In genomic region chr11:119205738-119206137, GRCm38 (mm10) we compare ENCODE assay signal across 20 mouse cellular contexts. TPM values are rescaled to one million over a fixed set of nuclear protein-coding genes. Genes with fewer than 3 reads are reported as not detected.
DNase-seq lines count a peak whose midpoint lies in the region; ATAC-seq and TF ChIP-seq lines count a peak whose summit lies in the region.
"Had no signal": no experiment of that assay in that cellular context is flagged by ENCODE, and none has a peak within 500 bp of the region (broad histone marks: within the 10 kb centered on the region; RNA-seq: fewer than 3 reads in every experiment).

No protein-coding gene starts in this region.

- ATAC-seq in liver, embryonic 14.5 days (ENCODE audit: insufficient read depth): no peak
- no peak for ATAC-seq in liver, embryonic 11.5 days (replicated peaks; ENCODE audit: low FRiP score)
- ATAC-seq in megakaryocyte-erythroid progenitor cell, adult 5-6 weeks (replicated peaks; ENCODE audit: low FRiP score, low TSS enrichment, poor library complexity, severe bottlenecking): no peak
- ATAC-seq: hindbrain, embryonic 16.5 days had no signal

- H3K27ac ChIP-seq in liver, embryonic 14.5 days: no peak overlapping the region
- H3K27ac ChIP-seq in liver, embryonic 11.5 days (ENCODE audit: low read depth, low read length): no peak overlapping the region
- H3K27ac ChIP-seq: embryonic facial prominence, embryonic 12.5 days; gastrocnemius, adult 2 months; heart, embryonic 10.5 days; kidney, postnatal 0 days; left cerebral cortex, adult 2 months; macrophage; midbrain, embryonic 10.5 days had no signal

- DNase-seq in cerebellum, adult 9-11 months: peak; percentile 52
- no peak for DNase-seq in cerebellum, postnatal 36 days
- no peak for DNase-seq in liver, embryonic 14.5 days (ENCODE audit: low read depth in 3 of 3, low spot score in 3 of 3)
- DNase-seq in liver, embryonic 11.5 days (ENCODE audit: low spot score): no peak
- DNase-seq in R1 (ENCODE audit: low read depth, low spot score): peak; percentile 58
- no peak for DNase-seq in gastrocnemius, postnatal 14 days
- DNase-seq: adrenal gland, postnatal 25 days; gastrocnemius, adult 2 months; kidney, adult 11 months; lung, adult 2 months had no signal

- WGBS in liver, embryonic 14.5 days (ENCODE audit: insufficient replicate concordance): 76% methylated on average over 10 of the region's 10 CpGs
- 79% methylated on average over 10 of the region's 10 CpGs for WGBS in liver, embryonic 11.5 days

- no peaks in the 10 kb centered on the region for H3K36me3 ChIP-seq in liver, embryonic 14.5 days (replicated peaks; ENCODE audit: control insufficient read depth, insufficient read depth, low read depth)
- H3K36me3 ChIP-seq in liver, embryonic 11.5 days (ENCODE audit: control insufficient read depth, insufficient read depth, low read length): peaks cover 9% of the 10 kb centered on the region; the same call in 1 of the 2 replicates
- peaks cover 22% of the 10 kb centered on the region for H3K36me3 ChIP-seq in E14TG2a.4 (ENCODE audit: insufficient read depth, low read length)

- H3K9me3 ChIP-seq in liver, embryonic 14.5 days (ENCODE audit: control insufficient read depth, low read length): no peaks in the 10 kb centered on the region
- H3K9me3 ChIP-seq in liver, embryonic 11.5 days (ENCODE audit: control insufficient read depth, low read length): no peaks in the 10 kb centered on the region
- peaks cover 3% of the 10 kb centered on the region; the same call in 1 of the 2 replicates for H3K9me3 ChIP-seq in E14TG2a.4 (ENCODE audit: low read length)
- H3K9me3 ChIP-seq: embryonic facial prominence, embryonic 12.5 days; heart, embryonic 10.5 days; midbrain, embryonic 10.5 days had no signal

- H3K9ac ChIP-seq in liver, embryonic 14.5 days (replicated peaks): no peak overlapping the region
- H3K9ac ChIP-seq in liver, embryonic 11.5 days (ENCODE audit: low read depth, low read length): no peak overlapping the region
- H3K9ac ChIP-seq: embryonic facial prominence, embryonic 12.5 days had no signal

- H3K4me1 ChIP-seq in liver, embryonic 14.5 days (replicated peaks; ENCODE audit: control insufficient read depth in 2 of 2, insufficient read depth in 2 of 2, low read length in 1 of 2): no peaks in the 10 kb centered on the region
- H3K4me1 ChIP-seq in liver, embryonic 11.5 days (replicated peaks; ENCODE audit: control insufficient read depth, insufficient read depth, low read length): no peaks in the 10 kb centered on the region; the same call in 1 of the 2 replicates
- peaks cover 33% of the 10 kb centered on the region for H3K4me1 ChIP-seq in E14TG2a.4 (replicated peaks; ENCODE audit: low read depth, low read length)

- H3K4me2 ChIP-seq in liver, embryonic 14.5 days (ENCODE audit: low read depth): no peak overlapping the region
- no peak overlapping the region for H3K4me2 ChIP-seq in liver, embryonic 11.5 days
- H3K4me2 ChIP-seq: embryonic facial prominence, embryonic 12.5 days had no signal

- TF ChIP-seq CTCF in liver, embryonic 14.5 days (IDR thresholded peaks at IDR 0.05; ENCODE audit: low read depth): peak; percentile 35; the same call in 1 of the 2 replicates
- peak; percentile 34 for TF ChIP-seq CTCF in E14TG2a.4 (conservative IDR thresholded peaks at IDR 0.05; ENCODE audit: low read length)

- no peak for TF ChIP-seq EP300 in liver, embryonic 14.5 days (IDR thresholded peaks at IDR 0.05; ENCODE audit: low read depth)

- intact Hi-C loops in gastrocnemius, postnatal 14 days (cut with DNase I; ENCODE audit: low total_unique reads): loop anchor here (5.0 kb wide), 1 partner anchor 42 kb away; no protein-coding TSS in a partner anchor

- H3K27me3 ChIP-seq in liver, embryonic 14.5 days (ENCODE audit: control insufficient read depth, insufficient read depth, low read length): no peaks in the 10 kb centered on the region
- no peaks in the 10 kb centered on the region for H3K27me3 ChIP-seq in liver, embryonic 11.5 days (replicated peaks; ENCODE audit: control insufficient read depth, insufficient read depth, low read length)
- H3K27me3 ChIP-seq in E14TG2a.4 (ENCODE audit: insufficient read depth, low read length): peaks cover 34% of the 10 kb centered on the region
- H3K27me3 ChIP-seq: embryonic facial prominence, embryonic 12.5 days had no signal

- no peak overlapping the region for H3K4me3 ChIP-seq in liver, embryonic 14.5 days (ENCODE audit: insufficient read depth in 1 of 2, low read depth in 2 of 2, low read length in 2 of 2)
- no peak overlapping the region for H3K4me3 ChIP-seq in liver, embryonic 11.5 days (ENCODE audit: low read depth, low read length)
- no peak overlapping the region for H3K4me3 ChIP-seq in E14TG2a.4 (replicated peaks; ENCODE audit: low read length)
- H3K4me3 ChIP-seq: embryonic facial prominence, embryonic 12.5 days; gastrocnemius, adult 2 months; heart, embryonic 10.5 days; left cerebral cortex, adult 2 months; midbrain, embryonic 10.5 days had no signal

RNA-seq across cellular contexts. Expression of gene Tbc1d16, which starts 22.6 kb away (rescaled TPM):
- 0.92 and 1.0 TPM in 2 replicates for polyA plus RNA-seq in liver, embryonic 14.5 days (2012; rRNA removed)
- 0.58 and 0.76 TPM in 2 replicates for polyA plus RNA-seq in liver, embryonic 14.5 days (2014; fragmentation: Nextera tagmentation; extraction: Ambion mirVana)
- 3.4 and 3.6 TPM in 2 replicates for polyA plus RNA-seq in liver, embryonic 11.5 days (2014; fragmentation: Nextera tagmentation; extraction: Ambion mirVana)
- total RNA-seq in megakaryocyte-erythroid progenitor cell, adult 5-6 weeks (2014; fragmentation: Nextera tagmentation): 0.35 and 1.2 TPM in 2 replicates
- total RNA-seq in megakaryocyte-erythroid progenitor cell, adult 5-6 weeks (2017): 0.61 and 2.0 TPM in 2 replicates
- 10 to 100 TPM; 14.3 to 18.5 TPM for total RNA-seq in gastrocnemius, postnatal 14 days (2021)

RNA-seq across cellular contexts. Expression of gene Ccdc40, which starts 22.6 kb away (rescaled TPM):
- 0.42 and 0.59 TPM in 2 replicates for polyA plus RNA-seq in liver, embryonic 14.5 days (2012; rRNA removed)
- polyA plus RNA-seq in liver, embryonic 14.5 days (2014; fragmentation: Nextera tagmentation; extraction: Ambion mirVana): 0.29 and 0.42 TPM in 2 replicates
- polyA plus RNA-seq in liver, embryonic 11.5 days (2014; fragmentation: Nextera tagmentation; extraction: Ambion mirVana): 4.1 and 5.4 TPM in 2 replicates
- 6.4 and 8.6 TPM in 2 replicates for total RNA-seq in megakaryocyte-erythroid progenitor cell, adult 5-6 weeks (2014; fragmentation: Nextera tagmentation)
- 4.3 and 13.1 TPM in 2 replicates for total RNA-seq in megakaryocyte-erythroid progenitor cell, adult 5-6 weeks (2017)
- total RNA-seq in gastrocnemius, postnatal 14 days (2021): not detected
- total RNA-seq: gastrocnemius, adult 2 months; neutrophil, adult 5-6 weeks had no signal

Comparison
In these comparisons a context has a peak if more than half of its experiments do, and no peak if none do; other contexts are left out.
1. DNase-seq: peak in cerebellum, adult 9-11 months (single experiment) and R1 (single experiment); none in cerebellum, postnatal 36 days (0 of 2), liver, embryonic 14.5 days (0 of 3), liver, embryonic 11.5 days (single experiment) and gastrocnemius, postnatal 14 days (single experiment).
2. RNA of gene Tbc1d16, which starts 22.6 kb away (total RNA-seq): 14.3 to 18.5 TPM in gastrocnemius, postnatal 14 days; 0.35 to 2.0 TPM in megakaryocyte-erythroid progenitor cell, adult 5-6 weeks; every median in the first group is over 4 times any median in the second.
3. RNA of gene Ccdc40, which starts 22.6 kb away (total RNA-seq): 4.3 to 13.1 TPM in megakaryocyte-erythroid progenitor cell, adult 5-6 weeks; not detected in gastrocnemius, postnatal 14 days; every median in the first group is over 4 times any median in the second.